Mouse (Mus musculus) kidney, postnatal 10 days (tissue): ENCODE results near the gene Elp5.
"Not testable (repeated sequence)": the region's sequence is repeated elsewhere in the genome, so short reads cannot be mapped to it uniquely, and the experiment has no call there.

Source experiments
- DNase-seq: peaks from one replicate; pipeline ENCODE4 v3.0.0; 2021; ENCODE audit warnings: mixed read lengths

The Elp5 gene

GRCm38 (mm10) chr11:69982225-69982624, at the start of gene Elp5:
Elp5 (minus strand) TSS chr11:69982517.
- DNase-seq: no peak

- DNase-seq: no peak
Observed at GRCm38 (mm10) chr11:70031321-70031670, 49.0 kb upstream of the Elp5 start.

- no peak for DNase-seq
Observed at GRCm38 (mm10) chr11:70030651-70031320, 48.5 kb upstream of the Elp5 start.

GRCm38 (mm10) chr11:70029829-70030550, 47.7 kb upstream of the Elp5 start:
- DNase-seq: no peak

GRCm38 (mm10) chr11:70029130-70029801, 46.9 kb upstream of the Elp5 start:
- DNase-seq: peak; percentile 82

GRCm38 (mm10) chr11:70028401-70029129, 46.2 kb upstream of the Elp5 start:
- no peak for DNase-seq

GRCm38 (mm10) chr11:70027397-70027796, 45.1 kb upstream of the Elp5 start:
- peak; percentile 50 for DNase-seq

- peak; percentile 76 for DNase-seq
Observed at GRCm38 (mm10) chr11:70026689-70027088, 44.4 kb upstream of the Elp5 start.

- DNase-seq: no peak
Observed at GRCm38 (mm10) chr11:70024151-70024514, 41.8 kb upstream of the Elp5 start.

GRCm38 (mm10) chr11:70023481-70024150, 41.3 kb upstream of the Elp5 start:
- DNase-seq: peak; percentile 69

- DNase-seq: peak; percentile 99
Observed at GRCm38 (mm10) chr11:70021264-70022132, 39.2 kb upstream of the Elp5 start.

- DNase-seq: peak; percentile 82
Observed at GRCm38 (mm10) chr11:70020731-70021263, 38.5 kb upstream of the Elp5 start.

- DNase-seq: peak; percentile 39
Observed at GRCm38 (mm10) chr11:70020022-70020631, 37.8 kb upstream of the Elp5 start.

GRCm38 (mm10) chr11:70019495-70020021, 37.2 kb upstream of the Elp5 start:
- no peak for DNase-seq

- peak; percentile 81 for DNase-seq
Observed at GRCm38 (mm10) chr11:70018131-70018990, 36.0 kb upstream of the Elp5 start.

- peak; percentile 13 for DNase-seq
Observed at GRCm38 (mm10) chr11:70017199-70017767, 35.0 kb upstream of the Elp5 start.

- DNase-seq: no peak
Observed at GRCm38 (mm10) chr11:70016669-70017068, 34.4 kb upstream of the Elp5 start, which contains the start of gene Dlg4. Dlg4 (plus strand) TSS chr11:70016942.

- DNase-seq: not testable (repeated sequence)
Observed at GRCm38 (mm10) chr11:70016177-70016576, 33.9 kb upstream of the Elp5 start.

- DNase-seq: no peak
Observed at GRCm38 (mm10) chr11:70015677-70016076, 33.4 kb upstream of the Elp5 start.
